Mouse (Mus musculus): ENCODE results near the gene Dhrs13. TPM values are rescaled to one million over a fixed set of nuclear protein-coding genes. Genes with fewer than 3 reads are reported as not detected.

The Dhrs13 gene
- total and polyA plus RNA-seq, 2 experiments from 2014 or later = 52.8 to 69.6 TPM

DNA sequence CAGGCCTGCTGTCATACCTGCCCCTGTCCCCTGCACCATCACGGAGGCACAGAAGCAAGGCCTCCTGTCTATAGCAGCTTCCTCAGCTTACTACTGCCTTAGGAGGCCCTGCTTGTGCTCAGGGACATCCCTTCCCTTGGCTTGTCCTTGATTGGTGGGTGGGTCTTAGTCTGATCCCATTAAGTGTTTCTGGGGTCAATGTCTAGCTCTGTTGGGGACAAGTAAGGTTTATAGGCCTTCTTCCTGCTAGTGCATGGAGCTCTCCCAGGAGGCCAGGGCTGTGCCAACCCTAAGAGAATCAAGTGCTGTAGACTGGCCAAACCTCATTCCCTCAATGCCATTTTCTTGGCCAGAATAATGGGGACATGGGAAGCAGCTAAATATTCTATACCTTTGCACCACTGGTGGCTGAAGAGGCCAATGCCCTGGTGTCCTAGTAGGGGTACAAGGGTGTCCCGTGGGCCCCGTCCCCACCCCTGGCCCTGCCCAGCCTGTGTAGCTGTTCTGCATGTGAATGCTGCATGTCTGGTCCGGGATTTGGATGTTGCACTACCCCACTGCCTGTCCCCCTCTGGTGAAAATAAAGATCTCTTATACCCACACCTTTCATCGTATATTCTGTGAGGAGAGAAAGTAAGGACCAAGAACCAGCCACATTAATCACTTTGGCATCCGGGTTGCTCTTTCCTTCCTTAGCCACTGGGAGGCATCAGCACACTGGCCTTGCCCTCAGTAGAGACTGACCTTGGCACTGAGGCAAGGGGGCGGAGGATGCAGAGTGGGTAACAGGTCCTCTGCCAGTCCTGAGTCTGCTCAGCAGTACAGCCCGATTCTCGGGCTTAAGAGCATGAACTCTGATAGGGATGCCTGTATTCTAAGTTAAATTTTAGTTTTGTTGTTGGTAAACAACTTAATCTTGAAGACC, 28.0 kb downstream of the Dhrs13 start:
- Histone ChIP-seq H3K4me2 (ENCODE audit: low read depth, low read length) (no peak overlapping the region), H3K9me3 (ENCODE audit: low read length) (no peaks in the 10 kb centered on the region), H3K27me3 (ENCODE audit: insufficient read depth, low read length) (no peaks in the 10 kb centered on the region), H3K36me3 (ENCODE audit: insufficient read depth, low read length) (peaks cover 36% of the 10 kb centered on the region; the same call in 1 of the 2 replicates), H3K27ac (no peak overlapping the region), H3K4me3 (ENCODE audit: low read length) (no peak overlapping the region), H3K9ac (replicated peaks; ENCODE audit: low read length) (no peak overlapping the region), H3K4me1 (ENCODE audit: insufficient read depth, low read length) (no peaks in the 10 kb centered on the region)
- DNase-seq (ENCODE audit: low spot score) (peak; percentile 89), ATAC-seq (peak; percentile 90)
- 48% methylated on average over 9 of the region's 9 CpGs for WGBS
- TF ChIP-seq CTCF (IDR thresholded peaks at IDR 0.05; ENCODE audit: low read depth) = peak; percentile 92

GRCm38 (mm10) chr11:78062563-78062962, 30.5 kb downstream of the Dhrs13 start:
- TF ChIP-seq CTCF (IDR thresholded peaks at IDR 0.05; ENCODE audit: low read depth) = no peak
- H3K36me3 ChIP-seq (ENCODE audit: insufficient read depth, low read length) = peaks cover 23% of the 10 kb centered on the region; the same call in 1 of the 2 replicates
- H3K4me3 ChIP-seq (ENCODE audit: low read length) = no peak overlapping the region
- H3K4me1 ChIP-seq (ENCODE audit: insufficient read depth, low read length) = no peaks in the 10 kb centered on the region
- no peak overlapping the region for H3K4me2 ChIP-seq (ENCODE audit: low read depth, low read length)
- ATAC-seq = no peak
- no peak for DNase-seq (ENCODE audit: low spot score)
- 91% methylated on average over 1 of the region's 1 CpGs for WGBS
- no peak overlapping the region for H3K27ac ChIP-seq
- no peaks in the 10 kb centered on the region for H3K9me3 ChIP-seq (ENCODE audit: low read length)
- no peaks in the 10 kb centered on the region for H3K27me3 ChIP-seq (ENCODE audit: insufficient read depth, low read length)
- no peak overlapping the region for H3K9ac ChIP-seq (replicated peaks; ENCODE audit: low read length)

DNA sequence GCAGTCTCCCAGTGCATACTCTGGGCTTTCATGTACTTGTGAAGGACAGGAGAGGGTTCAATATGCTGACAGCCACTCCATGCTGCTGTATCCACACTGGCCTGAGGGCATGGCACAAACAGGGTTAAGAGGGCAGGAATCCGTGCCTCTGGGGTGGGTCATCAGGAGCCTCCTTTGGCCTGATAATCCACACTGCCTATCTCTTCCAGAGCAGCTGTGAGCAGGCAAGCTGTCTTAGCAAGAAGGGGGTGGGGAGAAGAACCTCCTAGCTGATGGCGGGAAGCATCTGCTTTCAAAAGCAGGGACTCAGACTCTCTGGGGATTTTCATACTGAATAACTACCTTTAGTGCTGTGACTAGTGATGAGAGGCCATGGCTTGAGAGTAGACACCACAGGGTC, 33.8 kb downstream of the Dhrs13 start:
- Histone ChIP-seq H3K9me3 (ENCODE audit: low read length) (no peaks in the 10 kb centered on the region), H3K4me1 (ENCODE audit: insufficient read depth, low read length) (no peaks in the 10 kb centered on the region), H3K4me3 (ENCODE audit: low read length) (no peak overlapping the region), H3K4me2 (ENCODE audit: low read depth, low read length) (no peak overlapping the region), H3K9ac (replicated peaks; ENCODE audit: low read length) (no peak overlapping the region), H3K27me3 (ENCODE audit: insufficient read depth, low read length) (no peaks in the 10 kb centered on the region), H3K36me3 (ENCODE audit: insufficient read depth, low read length) (no peaks in the 10 kb centered on the region), H3K27ac (no peak overlapping the region)
- DNase-seq (ENCODE audit: low spot score) = no peak
- no peak for ATAC-seq
- WGBS = 51% methylated on average over 2 of the region's 2 CpGs
- TF ChIP-seq CTCF (IDR thresholded peaks at IDR 0.05; ENCODE audit: low read depth) = no peak

DNA sequence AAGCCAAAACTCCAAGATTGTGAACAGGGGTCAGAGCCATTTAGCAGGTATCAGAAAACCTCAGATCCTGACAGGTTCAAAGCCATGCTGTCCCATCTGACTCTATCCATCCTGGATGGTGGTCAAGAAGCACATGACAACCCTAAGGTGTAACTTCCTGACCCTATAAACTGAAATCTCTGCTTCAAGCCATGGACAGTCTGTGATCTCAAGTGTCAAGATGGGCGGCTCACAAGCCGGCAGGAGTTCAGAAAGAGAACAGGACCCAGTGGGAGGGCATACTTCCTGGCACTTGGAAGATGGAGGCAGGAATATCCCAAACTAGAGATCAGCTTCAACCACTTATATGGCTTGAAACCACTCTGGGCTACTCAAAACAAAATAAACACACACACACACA, 34.6 kb downstream of the Dhrs13 start:
- DNase-seq (ENCODE audit: low spot score) = no peak
- Histone ChIP-seq H3K36me3 (ENCODE audit: insufficient read depth, low read length) (no peaks in the 10 kb centered on the region), H3K27me3 (ENCODE audit: insufficient read depth, low read length) (no peaks in the 10 kb centered on the region), H3K4me1 (ENCODE audit: insufficient read depth, low read length) (no peaks in the 10 kb centered on the region), H3K4me3 (ENCODE audit: low read length) (no peak overlapping the region), H3K9me3 (ENCODE audit: low read length) (no peaks in the 10 kb centered on the region), H3K9ac (replicated peaks; ENCODE audit: low read length) (no peak overlapping the region), H3K4me2 (ENCODE audit: low read depth, low read length) (no peak overlapping the region), H3K27ac (no peak overlapping the region)
- 49% methylated on average over 2 of the region's 2 CpGs for WGBS
- no peak for ATAC-seq
- no peak for TF ChIP-seq CTCF (IDR thresholded peaks at IDR 0.05; ENCODE audit: low read depth)

- H3K27ac ChIP-seq = no peak overlapping the region
- H3K4me3 ChIP-seq (ENCODE audit: low read length) = no peak overlapping the region
- ATAC-seq (no peak), DNase-seq (ENCODE audit: low spot score) (no peak)
- no peaks in the 10 kb centered on the region for H3K9me3 ChIP-seq (ENCODE audit: low read length)
- no peak overlapping the region for H3K4me2 ChIP-seq (ENCODE audit: low read depth, low read length)
- H3K27me3 ChIP-seq (ENCODE audit: insufficient read depth, low read length) = no peaks in the 10 kb centered on the region
- no peak overlapping the region for H3K9ac ChIP-seq (replicated peaks; ENCODE audit: low read length)
- WGBS = 78% methylated on average over 5 of the region's 5 CpGs
- no peak for TF ChIP-seq CTCF (IDR thresholded peaks at IDR 0.05; ENCODE audit: low read depth)
- H3K36me3 ChIP-seq (ENCODE audit: insufficient read depth, low read length) = no peaks in the 10 kb centered on the region
- H3K4me1 ChIP-seq (ENCODE audit: insufficient read depth, low read length) = no peaks in the 10 kb centered on the region
Measured at GRCm38 (mm10) chr11:78067566-78067965, 35.5 kb downstream of the Dhrs13 start.

GRCm38 (mm10) chr11:78069130-78069529, 37.0 kb downstream of the Dhrs13 start:
- no peak overlapping the region for H3K27ac ChIP-seq
- no peak overlapping the region for H3K9ac ChIP-seq (replicated peaks; ENCODE audit: low read length)
- no peak overlapping the region for H3K4me2 ChIP-seq (ENCODE audit: low read depth, low read length)
- no peaks in the 10 kb centered on the region for H3K4me1 ChIP-seq (ENCODE audit: insufficient read depth, low read length)
- no peaks in the 10 kb centered on the region for H3K9me3 ChIP-seq (ENCODE audit: low read length)
- no peak for TF ChIP-seq CTCF (IDR thresholded peaks at IDR 0.05; ENCODE audit: low read depth)
- peaks cover 13% of the 10 kb centered on the region for H3K36me3 ChIP-seq (ENCODE audit: insufficient read depth, low read length)
- no peak for DNase-seq (ENCODE audit: low spot score)
- no peak for ATAC-seq
- no peak overlapping the region for H3K4me3 ChIP-seq (ENCODE audit: low read length)
- WGBS = 81% methylated on average over 5 of the region's 5 CpGs
- H3K27me3 ChIP-seq (ENCODE audit: insufficient read depth, low read length) = no peaks in the 10 kb centered on the region

DNA sequence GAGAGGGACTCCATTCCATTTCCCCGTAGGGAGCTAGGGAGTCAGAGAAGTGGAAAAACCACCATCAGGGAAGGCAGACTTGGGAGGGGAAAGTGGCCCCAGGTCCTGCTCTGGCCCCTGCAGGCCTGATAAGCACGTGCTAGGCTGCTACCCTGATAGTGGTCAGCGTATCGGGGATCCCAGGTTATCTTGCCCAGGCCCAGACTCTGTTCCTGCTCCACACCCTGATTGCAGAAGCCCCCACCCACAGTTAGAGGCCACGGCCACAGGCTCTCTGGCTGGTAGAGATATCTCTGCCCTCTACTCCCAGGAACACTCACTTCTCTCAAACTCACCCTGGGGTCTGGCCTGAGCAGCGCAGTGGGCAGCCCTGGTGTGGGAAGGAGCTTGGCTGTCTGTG, 37.6 kb downstream of the Dhrs13 start:
- Histone ChIP-seq H3K36me3 (ENCODE audit: insufficient read depth, low read length) (peaks cover 18% of the 10 kb centered on the region), H3K27me3 (ENCODE audit: insufficient read depth, low read length) (no peaks in the 10 kb centered on the region), H3K4me1 (ENCODE audit: insufficient read depth, low read length) (no peaks in the 10 kb centered on the region), H3K4me2 (ENCODE audit: low read depth, low read length) (no peak overlapping the region), H3K9ac (replicated peaks; ENCODE audit: low read length) (no peak overlapping the region), H3K4me3 (ENCODE audit: low read length) (no peak overlapping the region), H3K27ac (no peak overlapping the region), H3K9me3 (ENCODE audit: low read length) (no peaks in the 10 kb centered on the region)
- WGBS = 84% methylated on average over 6 of the region's 6 CpGs
- TF ChIP-seq CTCF (IDR thresholded peaks at IDR 0.05; ENCODE audit: low read depth) = no peak
- ATAC-seq (no peak), DNase-seq (ENCODE audit: low spot score) (no peak)

Data from hindbrain, postnatal 0 days (tissue).